Mouse (Mus musculus) left cerebral cortex, adult 9 months (tissue): ENCODE data around the gene Gm9922.

ENCODE experiments used
- DNase-seq, 2 experiments: peaks; one replicate each; pipeline ENCODE4 v3.0.0; 2022; ENCODE audit warnings: low spot score in 2 of 2

Gm9922 gene

DNA sequence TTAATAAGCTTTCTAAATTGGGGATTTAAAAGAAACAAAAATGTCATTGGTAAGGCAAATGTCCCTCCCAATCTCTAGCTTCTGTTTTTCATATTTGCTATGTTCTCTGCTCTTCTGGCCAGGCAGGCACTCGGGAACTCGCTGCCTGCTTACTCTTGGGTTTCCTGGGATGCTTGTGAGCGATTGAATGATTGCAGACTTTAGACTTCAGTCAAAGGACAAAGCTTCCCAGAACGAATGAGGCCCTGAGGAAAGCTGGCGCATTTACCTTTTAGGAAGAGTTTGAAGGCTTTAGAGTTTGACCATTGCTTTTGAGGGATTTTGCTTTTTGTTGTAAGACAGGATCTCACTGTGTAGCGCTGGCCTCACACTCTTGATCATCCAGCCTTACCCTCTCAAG lies 41.9 kb downstream of the Gm9922 start:
- DNase-seq: no peak
